34 mouse cellular contexts compared by ENCODE assay signal in genomic region chr11:105164516-105165510, GRCm38 (mm10). TPM values are rescaled to one million over a fixed set of nuclear protein-coding genes. Genes with fewer than 3 reads are reported as not detected.
A peak's percentile ranks its signal among the peaks of the same experiment; 100 is the strongest.
DNase-seq lines count a peak whose midpoint lies in the region; ATAC-seq and TF ChIP-seq lines count a peak whose summit lies in the region.
"Had no signal": no experiment of that assay in that cellular context is flagged by ENCODE, and none has a peak within 500 bp of the region (broad histone marks: within the 10 kb centered on the region; RNA-seq: fewer than 3 reads in every experiment).

No protein-coding gene starts in this region.

- H3K9me3 ChIP-seq in liver, embryonic 12.5 days (replicated peaks) = peaks cover 16% of the 10 kb centered on the region
- peaks cover 11% of the 10 kb centered on the region; the same call in 1 of the 2 replicates for H3K9me3 ChIP-seq in liver, postnatal 0 days (ENCODE audit: low read length)
- H3K9me3 ChIP-seq in liver, embryonic 15.5 days (replicated peaks) = peaks cover 12% of the 10 kb centered on the region

- H3K4me2 ChIP-seq in liver, embryonic 12.5 days = 0 out of 2 replicates have a peak overlapping the region, but pooled peaks have one; percentile 4
- no peak overlapping the region for H3K4me2 ChIP-seq in liver, postnatal 0 days (ENCODE audit: low read depth, low read length)
- H3K4me2 ChIP-seq in liver, embryonic 15.5 days = no peak overlapping the region
- H3K4me2 ChIP-seq: embryonic facial prominence, embryonic 15.5 days; hindbrain, embryonic 13.5 days; limb, embryonic 13.5 days; midbrain, embryonic 13.5 days; neural tube, embryonic 13.5 days; stomach, embryonic 15.5 days had no signal

- peak; percentile 25; the same call in 1 of the 2 replicates for ATAC-seq in liver, embryonic 12.5 days
- ATAC-seq in liver, postnatal 0 days = no peak
- peak; percentile 4; the same call in 1 of the 2 replicates for ATAC-seq in liver, embryonic 15.5 days (ENCODE audit: insufficient read depth)
- ATAC-seq: CD4-positive, CD25-positive, alpha-beta regulatory T cell, adult 4 months; forebrain, postnatal 0 days; intestine, postnatal 0 days; midbrain, embryonic 13.5 days had no signal

- H3K4me1 ChIP-seq in liver, embryonic 12.5 days = peaks cover 9% of the 10 kb centered on the region; the same call in 1 of the 2 replicates
- H3K4me1 ChIP-seq in liver, postnatal 0 days (ENCODE audit: insufficient read depth) = no peaks in the 10 kb centered on the region
- peaks cover 2% of the 10 kb centered on the region; the same call in 1 of the 2 replicates for H3K4me1 ChIP-seq in liver, embryonic 15.5 days (replicated peaks)
- no peaks in the 10 kb centered on the region; the same call in 1 of the 2 replicates for H3K4me1 ChIP-seq in kidney, adult 2 months (ENCODE audit: control insufficient read depth, insufficient read depth, low read length)
- H3K4me1 ChIP-seq: embryonic facial prominence, embryonic 10.5 days; embryonic facial prominence, embryonic 15.5 days; heart, embryonic 15.5 days; hindbrain, embryonic 13.5 days; limb, embryonic 13.5 days; midbrain, embryonic 13.5 days; neural tube, embryonic 13.5 days; stomach, embryonic 15.5 days had no signal

- no peak for DNase-seq in liver, postnatal 0 days
- DNase-seq in ES-CJ7 (ENCODE audit: low read depth, low spot score) (peak; percentile 73), ZHBTc4 (ENCODE audit: low read depth, low spot score) (peak; percentile 79)
- no peak for DNase-seq in right cerebral cortex, adult 18-20 months
- no peak for DNase-seq in kidney, adult 2 months
- DNase-seq: adrenal gland, adult 8-10 months; cerebellum, adult 8-10 months; cerebellum, postnatal 25 days; forebrain, postnatal 0 days; gastrocnemius, postnatal 10 days; heart, postnatal 36 days; kidney, postnatal 36 days; lung, postnatal 36 days; right cerebral cortex, postnatal 14 days; thymus, adult 2 months; thymus, postnatal 36 days had no signal

- peaks cover 48% of the 10 kb centered on the region for H3K36me3 ChIP-seq in liver, embryonic 12.5 days
- H3K36me3 ChIP-seq in liver, postnatal 0 days (replicated peaks; ENCODE audit: insufficient read depth, low read length) = no peaks in the 10 kb centered on the region
- H3K36me3 ChIP-seq in liver, embryonic 15.5 days (replicated peaks) = peaks cover 8% of the 10 kb centered on the region
- H3K36me3 ChIP-seq in kidney, adult 2 months (ENCODE audit: control insufficient read depth, insufficient read depth, low read length) = no peaks in the 10 kb centered on the region
- H3K36me3 ChIP-seq: embryonic facial prominence, embryonic 15.5 days; heart, embryonic 15.5 days; hindbrain, embryonic 13.5 days; midbrain, embryonic 13.5 days; neural tube, embryonic 13.5 days; stomach, embryonic 15.5 days had no signal

- no peak for TF ChIP-seq CTCF in liver, postnatal 0 days (IDR thresholded peaks at IDR 0.05; ENCODE audit: low read depth)
- TF ChIP-seq CTCF in kidney, adult 2 months (conservative IDR thresholded peaks at IDR 0.05; ENCODE audit: insufficient read depth, insufficient read length, low read depth, low read length) = no peak

- no peak overlapping the region for H3K9ac ChIP-seq in liver, embryonic 12.5 days
- no peak overlapping the region for H3K9ac ChIP-seq in liver, postnatal 0 days (replicated peaks)
- no peak overlapping the region for H3K9ac ChIP-seq in liver, embryonic 15.5 days
- H3K9ac ChIP-seq: embryonic facial prominence, embryonic 15.5 days; forebrain, postnatal 0 days; heart, embryonic 15.5 days; hindbrain, embryonic 13.5 days; limb, embryonic 13.5 days; midbrain, embryonic 13.5 days; neural tube, embryonic 13.5 days; stomach, embryonic 15.5 days had no signal

- H3K27ac ChIP-seq in liver, embryonic 12.5 days = no peak overlapping the region
- H3K27ac ChIP-seq in liver, postnatal 0 days (ENCODE audit: low read depth) = no peak overlapping the region
- no peak overlapping the region for H3K27ac ChIP-seq in liver, embryonic 15.5 days (replicated peaks)
- no peak overlapping the region for H3K27ac ChIP-seq in kidney, adult 2 months (ENCODE audit: insufficient read depth, low read depth, low read length)
- H3K27ac ChIP-seq: embryonic facial prominence, embryonic 10.5 days; embryonic facial prominence, embryonic 15.5 days; heart, embryonic 15.5 days; hindbrain, embryonic 13.5 days; layer of hippocampus, adult 2 months; left cerebral cortex, adult 2 months; limb, embryonic 13.5 days; midbrain, embryonic 13.5 days; neural tube, embryonic 13.5 days; stomach, embryonic 15.5 days had no signal

- no peak for TF ChIP-seq POLR2A in kidney, adult 2 months (IDR thresholded peaks at IDR 0.05; ENCODE audit: low read depth, low read length)

- H3K4me3 ChIP-seq in liver, embryonic 12.5 days = no peak overlapping the region
- H3K4me3 ChIP-seq in liver, postnatal 0 days (ENCODE audit: low read depth, low read length) = no peak overlapping the region
- H3K4me3 ChIP-seq in liver, embryonic 15.5 days (replicated peaks) = no peak overlapping the region
- H3K4me3 ChIP-seq in kidney, adult 2 months (ENCODE audit: insufficient read depth, low read depth, low read length) = no peak overlapping the region
- H3K4me3 ChIP-seq: embryonic facial prominence, embryonic 10.5 days; embryonic facial prominence, embryonic 15.5 days; heart, embryonic 15.5 days; hindbrain, embryonic 13.5 days; layer of hippocampus, adult 2 months; left cerebral cortex, adult 2 months; limb, embryonic 13.5 days; midbrain, embryonic 13.5 days; neural tube, embryonic 13.5 days; stomach, embryonic 15.5 days had no signal

- H3K27me3 ChIP-seq in liver, embryonic 12.5 days (replicated peaks) = peaks cover 43% of the 10 kb centered on the region
- no peaks in the 10 kb centered on the region for H3K27me3 ChIP-seq in liver, postnatal 0 days (ENCODE audit: insufficient read depth, low read length)
- peaks cover 18% of the 10 kb centered on the region for H3K27me3 ChIP-seq in liver, embryonic 15.5 days
- H3K27me3 ChIP-seq in kidney, adult 2 months (replicated peaks; ENCODE audit: control insufficient read depth, insufficient read depth, low read length) = no peaks in the 10 kb centered on the region
- H3K27me3 ChIP-seq: embryonic facial prominence, embryonic 15.5 days; hindbrain, embryonic 13.5 days; midbrain, embryonic 13.5 days; neural tube, embryonic 13.5 days; stomach, embryonic 15.5 days had no signal

- 69% methylated on average over 69 of the region's 69 CpGs for WGBS in liver, embryonic 12.5 days (ENCODE audit: insufficient replicate concordance)
- 82% methylated on average over 69 of the region's 69 CpGs for WGBS in liver, postnatal 0 days (ENCODE audit: insufficient replicate concordance)
- WGBS in liver, embryonic 15.5 days (ENCODE audit: insufficient replicate concordance) = 76% methylated on average over 69 of the region's 69 CpGs
- 89% methylated on average over 69 of the region's 69 CpGs for WGBS in kidney, adult 2 months

- no peak for TF ChIP-seq EP300 in liver, postnatal 0 days (IDR thresholded peaks at IDR 0.05; ENCODE audit: low read depth)

RNA-seq across cellular contexts. Expression of gene Tlk2, which starts 13.8 kb away (rescaled TPM):
- polyA plus RNA-seq in liver, embryonic 12.5 days (2016; fragmentation: Nextera tagmentation; extraction: Ambion mirVana) = 15.9 and 16.0 TPM in 2 replicates
- polyA plus RNA-seq in liver, postnatal 0 days (2015; fragmentation: Nextera tagmentation; extraction: Ambion mirVana) = 5.3 and 6.4 TPM in 2 replicates
- 7.0 and 7.3 TPM in 2 replicates for polyA plus RNA-seq in liver, embryonic 15.5 days (2015; fragmentation: Nextera tagmentation; extraction: Ambion mirVana)
- 15.1 and 15.4 TPM in 2 replicates for polyA plus RNA-seq in kidney, adult 2 months (2012; rRNA removed)

RNA-seq across cellular contexts. Expression of gene Gm10842, which starts 18.1 kb away (rescaled TPM):
- not detected in 2 replicates for polyA plus RNA-seq in liver, embryonic 12.5 days (2016; fragmentation: Nextera tagmentation; extraction: Ambion mirVana)
- polyA plus RNA-seq in liver, postnatal 0 days (2015; fragmentation: Nextera tagmentation; extraction: Ambion mirVana) = not detected in 2 replicates
- polyA plus RNA-seq in liver, embryonic 15.5 days (2015; fragmentation: Nextera tagmentation; extraction: Ambion mirVana) = not detected in 2 replicates
- not detected in 2 replicates for polyA plus RNA-seq in kidney, adult 2 months (2012; rRNA removed)
- polyA plus RNA-seq: CD4-positive, CD25-positive, alpha-beta regulatory T cell, adult 4 months; embryonic facial prominence, embryonic 10.5 days; embryonic facial prominence, embryonic 15.5 days; forebrain, postnatal 0 days; gonadal fat pad, adult 2 months; heart, embryonic 15.5 days; hindbrain, embryonic 13.5 days; intestine, postnatal 0 days; kidney, embryonic 14.5 days; limb, embryonic 13.5 days; liver, embryonic 16.5 days; lung, embryonic 16.5 days; midbrain, embryonic 13.5 days; neural tube, embryonic 13.5 days; stomach, embryonic 15.5 days; thymus, adult 2 months had no signal

RNA-seq across cellular contexts. Expression of gene Mettl2, which starts 38.6 kb away (rescaled TPM):
- polyA plus RNA-seq in liver, embryonic 12.5 days (2016; fragmentation: Nextera tagmentation; extraction: Ambion mirVana) = 34.3 and 35.1 TPM in 2 replicates
- 7.7 and 9.3 TPM in 2 replicates for polyA plus RNA-seq in liver, postnatal 0 days (2015; fragmentation: Nextera tagmentation; extraction: Ambion mirVana)
- polyA plus RNA-seq in liver, embryonic 15.5 days (2015; fragmentation: Nextera tagmentation; extraction: Ambion mirVana) = 15.1 and 15.6 TPM in 2 replicates
- polyA plus RNA-seq in kidney, adult 2 months (2012; rRNA removed) = 9.5 and 9.7 TPM in 2 replicates

Comparison
In these comparisons a context has a peak if more than half of its experiments do, and no peak if none do; other contexts are left out.
1. DNase-seq: peak in ES-CJ7 (single experiment) and ZHBTc4 (single experiment); none in liver, postnatal 0 days (single experiment), right cerebral cortex, adult 18-20 months (single experiment) and kidney, adult 2 months (single experiment).